Mouse (Mus musculus) testis, adult 2 months (tissue): ENCODE measurements at regions not wholly inside any gene's neighbourhood (a gene's known extent, or its start where the extent isn't known, plus 50 kb on each side); places are given as distances from the start of the nearest gene placed in this dataset.

ENCODE experiments used
- CTCF ChIP-seq: fragments of 200-500 bp; IDR thresholded peaks from 2 replicates; pipeline ENCODE4 v1.5.1; 2012; ENCODE audit warnings: low read depth, mild to moderate bottlenecking, inconsistent platforms, low read length, moderate library complexity; ENCODE audit not compliant: control insufficient read depth, insufficient read depth, insufficient replicate concordance
- POLR2A ChIP-seq: fragments of 200-500 bp; IDR thresholded peaks from 2 replicates; pipeline ENCODE4 v1.6.1; 2012; ENCODE audit warnings: low read depth, mild to moderate bottlenecking, inconsistent platforms, low read length, moderate library complexity; ENCODE audit not compliant: control insufficient read depth

GRCm38 (mm10) chr5:126007871-126008270, 476.3 kb downstream of the Tmem132b start:
- TF ChIP-seq CTCF = no peak
- TF ChIP-seq POLR2A = no peak
